Mouse (Mus musculus): ENCODE measurements around the gene Folr1. TPM values are rescaled to one million over a fixed set of nuclear protein-coding genes. Genes with fewer than 3 reads are reported as not detected.
A peak's percentile ranks its signal among the peaks of the same experiment; 100 is the strongest.

Folr1 gene
- total and polyA plus RNA-seq, 2 experiments from 2014 or later: 1.3 to 3.3 TPM

- H3K9ac ChIP-seq (replicated peaks; ENCODE audit: low read depth, low read length): no peak overlapping the region
- TF ChIP-seq EP300 (IDR thresholded peaks at IDR 0.05; ENCODE audit: low read depth) (no peak), CTCF (IDR thresholded peaks at IDR 0.05; ENCODE audit: low read depth) (no peak)
- H3K27ac ChIP-seq (ENCODE audit: low read depth): no peak overlapping the region
- no peak overlapping the region for H3K4me3 ChIP-seq (ENCODE audit: low read depth, low read length)
- no peak overlapping the region for H3K4me2 ChIP-seq (ENCODE audit: low read depth, low read length)
- peaks cover 73% of the 10 kb centered on the region for H3K36me3 ChIP-seq (replicated peaks; ENCODE audit: control insufficient read depth, insufficient read depth, low read length)
- DNase-seq (ENCODE audit: low spot score): no peak
- peaks cover 8% of the 10 kb centered on the region for H3K4me1 ChIP-seq (ENCODE audit: control insufficient read depth, insufficient read depth)
- WGBS: 94% methylated on average over 8 of the region's 8 CpGs
- no peaks in the 10 kb centered on the region for H3K27me3 ChIP-seq (ENCODE audit: control insufficient read depth, insufficient read depth, low read length)
- no peak for ATAC-seq (ENCODE audit: insufficient read depth, low read depth)
- H3K9me3 ChIP-seq (replicated peaks; ENCODE audit: control insufficient read depth, low read length): no peaks in the 10 kb centered on the region
Measured at GRCm38 (mm10) chr7:101831437-101831836, 39.2 kb downstream of the Folr1 start.

GRCm38 (mm10) chr7:101830373-101830772 is 40.2 kb downstream of the Folr1 start:
- Histone ChIP-seq H3K4me2 (ENCODE audit: low read depth, low read length) (no peak overlapping the region), H3K27me3 (ENCODE audit: control insufficient read depth, insufficient read depth, low read length) (no peaks in the 10 kb centered on the region), H3K4me1 (ENCODE audit: control insufficient read depth, insufficient read depth) (peaks cover 8% of the 10 kb centered on the region), H3K9me3 (replicated peaks; ENCODE audit: control insufficient read depth, low read length) (no peaks in the 10 kb centered on the region), H3K36me3 (replicated peaks; ENCODE audit: control insufficient read depth, insufficient read depth, low read length) (peaks cover 83% of the 10 kb centered on the region), H3K9ac (replicated peaks; ENCODE audit: low read depth, low read length) (no peak overlapping the region), H3K27ac (ENCODE audit: low read depth) (no peak overlapping the region), H3K4me3 (ENCODE audit: low read depth, low read length) (no peak overlapping the region)
- DNase-seq (ENCODE audit: low spot score) (no peak), ATAC-seq (ENCODE audit: insufficient read depth, low read depth) (no peak)
- TF ChIP-seq CTCF (IDR thresholded peaks at IDR 0.05; ENCODE audit: low read depth) (peak; percentile 10; the same call in 1 of the 2 replicates), EP300 (IDR thresholded peaks at IDR 0.05; ENCODE audit: low read depth) (no peak)
- 100% methylated on average over 3 of the region's 3 CpGs for WGBS

GRCm38 (mm10) chr7:101823758-101824630 is 46.6 kb downstream of the Folr1 start:
- H3K4me1 ChIP-seq (ENCODE audit: control insufficient read depth, insufficient read depth): peaks cover 12% of the 10 kb centered on the region
- H3K9me3 ChIP-seq (replicated peaks; ENCODE audit: control insufficient read depth, low read length): no peaks in the 10 kb centered on the region
- no peak overlapping the region for H3K4me2 ChIP-seq (ENCODE audit: low read depth, low read length)
- no peak overlapping the region for H3K4me3 ChIP-seq (ENCODE audit: low read depth, low read length)
- no peak for TF ChIP-seq EP300 (IDR thresholded peaks at IDR 0.05; ENCODE audit: low read depth)
- no peak for TF ChIP-seq CTCF (IDR thresholded peaks at IDR 0.05; ENCODE audit: low read depth)
- H3K36me3 ChIP-seq (replicated peaks; ENCODE audit: control insufficient read depth, insufficient read depth, low read length): peaks cover 53% of the 10 kb centered on the region
- no peak for DNase-seq (ENCODE audit: low spot score)
- H3K27me3 ChIP-seq (ENCODE audit: control insufficient read depth, insufficient read depth, low read length): peaks cover 27% of the 10 kb centered on the region
- no peak overlapping the region for H3K27ac ChIP-seq (ENCODE audit: low read depth)
- 77% methylated on average over 18 of the region's 18 CpGs for WGBS
- no peak overlapping the region for H3K9ac ChIP-seq (replicated peaks; ENCODE audit: low read depth, low read length)
- no peak for ATAC-seq (ENCODE audit: insufficient read depth, low read depth)

GRCm38 (mm10) chr7:101822836-101823757 is 47.5 kb downstream of the Folr1 start:
- ATAC-seq (ENCODE audit: insufficient read depth, low read depth) (no peak), DNase-seq (ENCODE audit: low spot score) (no peak)
- Histone ChIP-seq H3K27ac (ENCODE audit: low read depth) (no peak overlapping the region), H3K9me3 (replicated peaks; ENCODE audit: control insufficient read depth, low read length) (no peaks in the 10 kb centered on the region), H3K4me3 (ENCODE audit: low read depth, low read length) (no peak overlapping the region), H3K27me3 (ENCODE audit: control insufficient read depth, insufficient read depth, low read length) (peaks cover 36% of the 10 kb centered on the region), H3K4me2 (ENCODE audit: low read depth, low read length) (no peak overlapping the region), H3K4me1 (ENCODE audit: control insufficient read depth, insufficient read depth) (peaks cover 12% of the 10 kb centered on the region), H3K36me3 (replicated peaks; ENCODE audit: control insufficient read depth, insufficient read depth, low read length) (peaks cover 44% of the 10 kb centered on the region), H3K9ac (replicated peaks; ENCODE audit: low read depth, low read length) (no peak overlapping the region)
- TF ChIP-seq EP300 (IDR thresholded peaks at IDR 0.05; ENCODE audit: low read depth) (no peak), CTCF (IDR thresholded peaks at IDR 0.05; ENCODE audit: low read depth) (peak; percentile 40)
- WGBS: 51% methylated on average over 32 of the region's 32 CpGs
